Mouse (Mus musculus) lung, adult 2 months (tissue): ENCODE results near the gene Ift43.

ENCODE experiments used
- CTCF ChIP-seq: fragments of 200-500 bp; IDR thresholded peaks from 2 replicates; pipeline ENCODE4 v1.5.1; 2011; ENCODE audit warnings: mild to moderate bottlenecking, low read length, control low read depth; ENCODE audit not compliant: insufficient read depth
- POLR2A ChIP-seq: fragments of 200-500 bp; IDR thresholded peaks from 2 replicates; pipeline ENCODE4 v1.6.1; 2011; ENCODE audit warnings: low read depth, mild to moderate bottlenecking, control low read depth, low read length, borderline replicate concordance; ENCODE audit errors: extremely low read depth

- no peak for TF ChIP-seq POLR2A
- no peak for TF ChIP-seq CTCF
Measured at GRCm38 (mm10) chr12:86158689-86159483, 76.5 kb downstream of the Ift43 start.
